Mouse (Mus musculus) limb, embryonic 14.5 days (tissue): ENCODE data around the gene Sbf2. TPM values are rescaled to one million over a fixed set of nuclear protein-coding genes. Genes with fewer than 3 reads are reported as not detected.

Experiments
- ATAC-seq: fragments of 200-750 bp; cut with Nextera tagmentation; 2 replicates; pipeline ENCODE4 v1.8.0; 2017; ENCODE audit warnings: low read depth, moderate number of reproducible peaks, moderate TSS enrichment; ENCODE audit not compliant: low FRiP score
- DNase-seq: peaks from one replicate; pipeline ENCODE4 v3.0.0-alpha.2; 2015; ENCODE audit warnings: low spot score
- H3K27ac ChIP-seq: fragments of 300-500 bp; sonication (generic); replicated peaks from 2 replicates; pipeline ENCODE4 v1.5.1; 2014; ENCODE audit warnings: low read depth, mild to moderate bottlenecking, low read length, moderate library complexity, mixed read lengths
- H3K27me3 ChIP-seq: fragments of 300-500 bp; sonication (generic); 2 replicates; pipeline ENCODE4 v1.6.1; 2014; ENCODE audit warnings: low read length, mixed read lengths; ENCODE audit not compliant: control insufficient read depth, insufficient read depth
- H3K36me3 ChIP-seq: fragments of 300-500 bp; sonication (generic); 2 replicates; pipeline ENCODE4 v1.6.1; 2014; ENCODE audit warnings: mild to moderate bottlenecking, low read length, moderate library complexity, mixed read lengths; ENCODE audit not compliant: control insufficient read depth, insufficient read depth
- H3K4me1 ChIP-seq: fragments of 300-500 bp; sonication (generic); 2 replicates; pipeline ENCODE4 v1.6.1; 2014; ENCODE audit warnings: antibody characterized with exemption, low read length, mixed read lengths; ENCODE audit not compliant: control insufficient read depth, insufficient read depth
- H3K4me2 ChIP-seq: fragments of 300-500 bp; sonication (generic); replicated peaks from 2 replicates; pipeline ENCODE4 v1.6.1; 2014; ENCODE audit warnings: low read depth, mild to moderate bottlenecking, low read length, moderate library complexity; ENCODE audit not compliant: severe bottlenecking
- H3K4me3 ChIP-seq: fragments of 300-500 bp; sonication (generic); replicated peaks from 2 replicates; pipeline ENCODE4 v1.5.1; 2014; ENCODE audit warnings: low read length
- H3K9ac ChIP-seq: fragments of 300-500 bp; sonication (generic); 2 replicates; pipeline ENCODE4 v1.6.1; 2014; ENCODE audit warnings: mild to moderate bottlenecking, low read depth, low read length, moderate library complexity; ENCODE audit not compliant: severe bottlenecking
- H3K9me3 ChIP-seq: fragments of 300-500 bp; sonication (generic); 2 replicates; pipeline ENCODE4 v1.6.1; 2016; ENCODE audit warnings: low read length; ENCODE audit not compliant: control insufficient read depth
- POLR2A ChIP-seq: fragments of 200-500 bp; IDR thresholded peaks from 2 replicates; pipeline ENCODE4 v1.8.0; 2012; ENCODE audit warnings: inconsistent platforms, mild to moderate bottlenecking, moderate library complexity, borderline replicate concordance; ENCODE audit not compliant: insufficient read depth, insufficient read length; ENCODE audit errors: extremely low read depth
- WGBS: fragments of 180-500 bp; shearing (Covaris S2); extraction: QIAGEN DNeasy Blood & Tissue Kit; methylation state at CpG from one replicate; pipeline ENCODE4 v1.1.7; 2014; 5-methylcytosine and 5-hydroxymethylcytosine counted together
- polyA plus RNA-seq, 2 experiments: library from polyadenylated mRNA; depleted of rRNA in 1 of 2; stranded (reverse) in 1 of 2; unstranded in 1 of 2; fragments of >200 nt; fragmentation: Nextera tagmentation in 1 of 2; extraction: Ambion mirVana in 1 of 2; gene quantifications; 2 replicates each; pipeline versions ENCODE4 v1.2.1 to v1.2.3; 2012 to 2014

Sbf2 gene
- polyA plus RNA-seq, 2 experiments = 24.7 TPM

GRCm38 (mm10) chr7:110289647-110290046 lies 325.1 kb downstream of the Sbf2 start:
- ATAC-seq (no peak), DNase-seq (no peak)
- Histone ChIP-seq H3K27ac (no peak overlapping the region), H3K9ac (no peak overlapping the region), H3K36me3 (no peaks in the 10 kb centered on the region), H3K4me3 (no peak overlapping the region), H3K4me2 (no peak overlapping the region), H3K27me3 (no peaks in the 10 kb centered on the region), H3K4me1 (peaks cover 4% of the 10 kb centered on the region; the same call in 1 of the 2 replicates), H3K9me3 (peaks cover 6% of the 10 kb centered on the region; the same call in 1 of the 2 replicates)
- whole genome bisulfite sequencing = 80% methylated on average over 4 of the region's 4 CpGs
- no peak for TF ChIP-seq POLR2A

GRCm38 (mm10) chr7:110288731-110289191 lies 326.0 kb downstream of the Sbf2 start:
- peak; percentile 44 for DNase-seq
- no peak overlapping the region for H3K27ac ChIP-seq
- H3K9me3 ChIP-seq = peaks cover 6% of the 10 kb centered on the region; the same call in 1 of the 2 replicates
- ATAC-seq = no peak
- no peak for TF ChIP-seq POLR2A
- no peak overlapping the region for H3K4me2 ChIP-seq
- no peak overlapping the region for H3K9ac ChIP-seq
- no peaks in the 10 kb centered on the region for H3K36me3 ChIP-seq
- H3K4me3 ChIP-seq = no peak overlapping the region
- 71% methylated on average over 6 of the region's 6 CpGs for WGBS
- H3K27me3 ChIP-seq = no peaks in the 10 kb centered on the region
- H3K4me1 ChIP-seq = peaks cover 4% of the 10 kb centered on the region; the same call in 1 of the 2 replicates

GRCm38 (mm10) chr7:110288191-110288604 lies 326.5 kb downstream of the Sbf2 start:
- DNase-seq = no peak
- no peak overlapping the region for H3K4me3 ChIP-seq
- ATAC-seq = no peak
- no peak for TF ChIP-seq POLR2A
- H3K9me3 ChIP-seq = peaks cover 6% of the 10 kb centered on the region; the same call in 1 of the 2 replicates
- no peak overlapping the region for H3K27ac ChIP-seq
- H3K36me3 ChIP-seq = peaks cover 3% of the 10 kb centered on the region; the same call in 1 of the 2 replicates
- no peak overlapping the region for H3K4me2 ChIP-seq
- no peak overlapping the region for H3K9ac ChIP-seq
- no peaks in the 10 kb centered on the region for H3K27me3 ChIP-seq
- H3K4me1 ChIP-seq = peaks cover 4% of the 10 kb centered on the region; the same call in 1 of the 2 replicates
- 87% methylated on average over 4 of the region's 4 CpGs for WGBS

GRCm38 (mm10) chr7:110287476-110288071 lies 327.1 kb downstream of the Sbf2 start:
- peaks cover under 1% of the 10 kb centered on the region; the same call in 1 of the 2 replicates for H3K9me3 ChIP-seq
- no peaks in the 10 kb centered on the region for H3K27me3 ChIP-seq
- 67% methylated on average over 8 of the region's 8 CpGs for WGBS
- peak; percentile 58; the same call in 1 of the 2 replicates for ATAC-seq
- H3K4me3 ChIP-seq = no peak overlapping the region
- H3K4me1 ChIP-seq = peaks cover 4% of the 10 kb centered on the region; the same call in 1 of the 2 replicates
- no peak overlapping the region for H3K27ac ChIP-seq
- H3K9ac ChIP-seq = no peak overlapping the region
- no peak for DNase-seq
- no peak overlapping the region for H3K4me2 ChIP-seq
- peaks cover 7% of the 10 kb centered on the region for H3K36me3 ChIP-seq
- TF ChIP-seq POLR2A = no peak

- no peak overlapping the region for H3K4me3 ChIP-seq
- TF ChIP-seq POLR2A = no peak
- no peaks in the 10 kb centered on the region for H3K9me3 ChIP-seq
- H3K4me1 ChIP-seq = peaks cover 4% of the 10 kb centered on the region; the same call in 1 of the 2 replicates
- no peak overlapping the region for H3K27ac ChIP-seq
- H3K27me3 ChIP-seq = no peaks in the 10 kb centered on the region
- H3K9ac ChIP-seq = no peak overlapping the region
- H3K36me3 ChIP-seq = peaks cover 10% of the 10 kb centered on the region
- peak; percentile 75 for DNase-seq
- no peak overlapping the region for H3K4me2 ChIP-seq
- WGBS = 9% methylated on average over 12 of the region's 12 CpGs
- ATAC-seq = peak; percentile 77
Observed at GRCm38 (mm10) chr7:110286838-110287475, 327.8 kb downstream of the Sbf2 start.
